Mouse (Mus musculus): ENCODE results near the gene Coq8a.
A peak's percentile ranks its signal among the peaks of the same experiment; 100 is the strongest.

Gene Coq8a

GRCm38 (mm10) chr1:180197956-180198355 lies 1.4 kb downstream of the Coq8a start:
- DNase-seq (ENCODE audit: low read depth), result no peak

GRCm38 (mm10) chr1:180196508-180196907 lies 2.9 kb downstream of the Coq8a start:
- no peak for DNase-seq (ENCODE audit: low read depth)

GRCm38 (mm10) chr1:180195703-180196381 lies 3.6 kb downstream of the Coq8a start:
- DNase-seq (ENCODE audit: low read depth), result peak; percentile 97

DNA sequence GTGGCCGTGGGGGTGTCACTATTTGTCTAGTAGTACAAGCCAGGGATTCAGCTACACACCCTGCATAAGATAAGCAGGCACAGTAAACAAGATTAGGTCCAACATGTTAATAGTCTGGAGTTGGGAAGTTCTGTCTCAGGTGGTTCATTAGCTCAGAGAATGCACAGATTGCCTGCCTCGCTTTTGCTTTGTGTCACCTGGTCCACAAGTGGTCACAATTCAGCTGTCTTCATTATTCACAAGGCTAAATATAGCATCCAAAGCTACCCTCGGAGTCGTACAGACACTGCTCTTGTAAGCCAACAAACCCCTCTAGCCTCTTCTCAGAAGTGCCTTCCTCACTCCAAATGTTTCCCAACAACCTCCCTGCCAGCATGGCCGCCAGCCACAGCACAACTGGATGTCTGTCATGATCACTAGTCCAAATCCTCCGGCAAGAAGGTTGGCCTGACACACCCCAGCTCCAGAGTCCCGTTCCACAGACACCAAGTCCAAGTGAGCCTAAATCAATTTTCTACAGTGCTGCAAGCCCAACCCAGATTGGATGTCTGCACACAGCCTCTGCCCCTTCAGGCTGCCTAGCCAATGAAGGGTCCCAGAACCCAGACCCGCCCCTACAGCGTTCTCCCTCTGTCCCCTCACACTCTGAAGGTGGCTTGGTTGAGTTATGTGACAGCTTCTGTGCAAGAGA lies 4.5 kb downstream of the Coq8a start:
- peak; percentile 8 for DNase-seq (ENCODE audit: low read depth)

GRCm38 (mm10) chr1:180194048-180194447 lies 5.4 kb downstream of the Coq8a start:
- DNase-seq (ENCODE audit: low read depth), result no peak

DNA sequence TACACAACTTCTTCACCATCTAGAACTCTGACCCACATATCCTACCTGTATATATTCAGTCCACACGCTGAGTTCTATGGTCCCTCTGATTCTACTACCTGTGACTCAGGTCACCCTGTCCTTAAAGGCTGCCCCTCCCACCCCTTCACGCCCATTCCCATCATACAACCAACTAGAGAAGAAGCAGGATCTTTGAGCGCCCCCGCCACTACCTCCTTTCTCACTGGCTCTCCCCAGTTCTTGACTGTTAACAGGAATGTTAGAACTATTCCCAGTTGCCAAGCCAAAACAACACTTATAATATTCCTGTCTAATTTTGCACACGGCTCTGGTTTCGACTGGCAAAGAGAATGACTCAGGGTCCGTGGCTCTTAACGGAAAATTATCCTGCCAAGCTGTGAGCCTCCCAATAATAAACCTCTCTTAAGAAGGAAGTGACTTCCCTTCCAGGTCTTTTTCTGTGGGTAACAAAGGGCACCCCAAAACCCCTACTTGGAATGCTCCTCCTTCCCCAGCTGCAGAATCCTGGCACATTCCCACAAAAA lies 5.9 kb downstream of the Coq8a start:
- peak; percentile 26 for DNase-seq (ENCODE audit: low read depth)

DNA sequence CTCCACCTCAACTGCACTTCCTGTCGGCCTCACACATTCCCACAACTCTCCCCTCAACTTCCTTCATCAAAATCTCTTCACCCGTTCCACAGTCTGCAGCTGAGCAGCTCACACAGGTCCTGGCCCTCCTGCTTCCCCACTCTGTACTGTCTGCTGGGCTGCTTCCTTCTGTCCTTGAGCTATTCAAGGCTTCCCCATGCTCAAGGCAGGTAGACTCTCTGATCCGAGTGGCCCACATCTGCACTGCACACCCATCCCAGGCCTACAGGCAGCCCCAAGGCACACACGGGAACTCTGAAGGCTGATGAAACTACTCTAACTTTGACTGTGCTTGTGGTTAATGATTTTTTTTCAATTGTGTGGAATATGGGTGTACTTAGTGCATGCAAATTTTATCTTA lies 6.5 kb downstream of the Coq8a start:
- DNase-seq (ENCODE audit: low read depth), result no peak

- no peak for DNase-seq (ENCODE audit: low read depth)
Observed at GRCm38 (mm10) chr1:180191651-180192220, 7.7 kb downstream of the Coq8a start.

- no peak for DNase-seq (ENCODE audit: low read depth)
Observed at GRCm38 (mm10) chr1:180191112-180191511, 8.3 kb downstream of the Coq8a start.

DNA sequence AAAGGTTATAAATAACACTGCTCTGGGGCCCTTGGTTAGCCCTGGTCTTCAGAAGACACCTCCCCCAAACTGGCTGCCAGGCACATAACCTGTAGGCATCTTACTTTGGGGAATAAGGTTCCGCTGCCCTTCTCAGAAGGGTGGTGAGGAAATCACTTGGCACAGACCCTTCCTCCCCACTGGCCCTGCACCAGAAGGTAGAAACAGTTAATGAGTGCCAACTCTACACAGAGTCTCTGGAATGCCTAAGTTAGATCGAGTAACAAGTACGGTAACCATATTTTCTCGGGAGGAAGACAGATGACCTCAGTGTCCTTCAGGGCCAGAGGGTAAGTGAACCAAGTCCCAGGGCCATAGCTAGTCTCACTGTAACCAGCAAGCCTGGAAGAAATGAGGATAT lies 10.5 kb downstream of the Coq8a start:
- no peak for DNase-seq (ENCODE audit: low read depth)

GRCm38 (mm10) chr1:180186371-180186770 lies 13.0 kb downstream of the Coq8a start:
- DNase-seq (ENCODE audit: low read depth), result no peak

DNA sequence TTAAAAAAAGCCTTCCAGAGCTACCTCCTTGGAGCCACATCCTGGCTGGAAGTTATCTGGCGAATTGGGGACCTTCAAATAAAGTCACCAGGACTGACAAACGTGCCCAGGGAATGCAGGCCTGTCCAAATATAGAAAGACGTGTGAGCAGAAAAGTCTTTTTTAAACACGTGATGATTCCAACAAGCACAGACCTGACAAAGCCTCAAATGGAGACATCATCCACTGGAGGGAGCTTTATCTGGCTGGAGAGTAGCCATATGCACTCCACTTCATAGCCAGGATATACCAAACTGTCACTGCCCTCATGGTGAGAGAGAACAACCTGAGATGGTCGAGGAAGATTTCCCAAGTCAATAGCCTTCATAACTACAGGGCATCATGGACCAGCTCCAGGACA lies 13.5 kb downstream of the Coq8a start:
- DNase-seq (ENCODE audit: low read depth), result peak; percentile 15

GRCm38 (mm10) chr1:180184768-180185167 lies 14.6 kb downstream of the Coq8a start:
- DNase-seq (ENCODE audit: low read depth), result no peak

- no peak for DNase-seq (ENCODE audit: low read depth)
Observed at GRCm38 (mm10) chr1:180183525-180184159, 15.8 kb downstream of the Coq8a start.

GRCm38 (mm10) chr1:180182731-180183130 lies 16.7 kb downstream of the Coq8a start:
- no peak for DNase-seq (ENCODE audit: low read depth)

- DNase-seq (ENCODE audit: low read depth), result no peak
Observed at GRCm38 (mm10) chr1:180181966-180182319, 17.5 kb downstream of the Coq8a start.

- no peak for DNase-seq (ENCODE audit: low read depth)
Observed at GRCm38 (mm10) chr1:180181304-180181965, 18.0 kb downstream of the Coq8a start.

- DNase-seq (ENCODE audit: low read depth), result no peak
Observed at GRCm38 (mm10) chr1:180179840-180180239, 19.6 kb downstream of the Coq8a start.

DNA sequence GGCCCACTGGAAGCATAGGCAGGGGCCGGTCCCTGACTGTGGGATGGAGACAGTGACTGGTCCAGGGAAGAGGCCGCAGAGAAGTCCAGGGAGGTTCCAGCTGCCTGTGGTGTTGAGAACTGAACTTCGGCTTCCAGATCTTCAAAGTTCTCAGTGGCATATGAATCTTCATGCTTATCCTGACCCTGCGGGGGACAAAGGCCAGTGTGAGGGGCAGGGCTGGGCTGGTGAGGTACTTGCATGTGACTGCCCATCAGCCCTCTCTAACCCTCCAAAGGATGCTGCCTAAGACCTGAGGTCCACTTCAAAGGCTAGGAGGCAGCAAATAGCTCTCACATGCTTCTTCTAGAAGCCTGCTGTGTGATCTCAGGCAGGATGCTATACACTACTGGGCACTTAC lies 20.3 kb downstream of the Coq8a start:
- no peak for DNase-seq (ENCODE audit: low read depth)

- no peak for DNase-seq (ENCODE audit: low read depth)
Observed at GRCm38 (mm10) chr1:180178340-180178739, 21.1 kb downstream of the Coq8a start.

GRCm38 (mm10) chr1:180176784-180177183 lies 22.6 kb downstream of the Coq8a start:
- no peak for DNase-seq (ENCODE audit: low read depth)

- no peak for DNase-seq (ENCODE audit: low read depth)
Observed at GRCm38 (mm10) chr1:180175635-180176034, 23.8 kb downstream of the Coq8a start.
